Mouse (Mus musculus) left cerebral cortex, postnatal 10 days (tissue): ENCODE measurements around the gene Ltbp3. TPM values are rescaled to one million over a fixed set of nuclear protein-coding genes. Genes with fewer than 3 reads are reported as not detected.

ENCODE experiments used
- DNase-seq, 2 experiments: peaks; one replicate each; pipeline ENCODE4 v3.0.0; 2021 to 2022; ENCODE audit warnings: low spot score in 2 of 2, mixed read lengths in 1 of 2; ENCODE audit errors: extremely low spot score in 1 of 2
- intact Hi-C: fragments of 180-260 bp; cut with DNase I; formaldehyde crosslinking; loops from one replicate; pipeline ENCODE4 v1.15.1; 2025
- total RNA-seq, 2 experiments: library from RNA; stranded (reverse); gene quantifications; 2 replicates each; pipeline ENCODE4 v1.2.3; 2021

Ltbp3 gene
- total RNA-seq, 2 experiments from 2014 or later, result 19.9 to 21.4 TPM

- intact Hi-C loops, result no loop called here
- peak in 1 of 2 experiments; percentile 58 for DNase-seq
Observed at GRCm38 (mm10) chr19:5716955-5717354, 23.7 kb upstream of the Ltbp3 start.

DNA sequence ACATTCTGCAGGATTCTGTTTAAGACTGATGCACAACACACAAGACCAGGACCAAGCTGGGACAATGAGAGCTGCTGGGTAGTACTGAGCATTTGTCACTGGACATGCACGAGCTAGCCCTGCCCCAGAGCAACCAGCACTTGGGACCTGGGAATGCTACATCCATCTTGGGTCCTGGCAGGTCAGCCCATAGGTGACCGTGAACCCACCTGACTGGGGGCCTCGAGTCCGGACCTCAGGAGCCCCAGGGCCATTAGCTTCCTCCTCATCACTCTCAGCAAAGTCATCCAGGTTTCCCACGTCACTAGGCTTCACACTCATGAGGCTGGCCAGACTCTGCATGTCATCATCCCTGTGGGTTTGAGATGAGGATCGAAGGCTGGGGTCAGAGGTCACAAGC is 19.5 kb upstream of the Ltbp3 start:
- peak in 1 of 2 experiments; percentile 14 for DNase-seq
- intact Hi-C loops, result no loop called here

GRCm38 (mm10) chr19:5722848-5723425 is 17.8 kb upstream of the Ltbp3 start:
- intact Hi-C loops, result no loop called here
- DNase-seq, result peak in 1 of 2 experiments; percentile 17

- intact Hi-C loops, result no loop called here
Observed at GRCm38 (mm10) chr19:5723934-5724548, 16.7 kb upstream of the Ltbp3 start.

DNA sequence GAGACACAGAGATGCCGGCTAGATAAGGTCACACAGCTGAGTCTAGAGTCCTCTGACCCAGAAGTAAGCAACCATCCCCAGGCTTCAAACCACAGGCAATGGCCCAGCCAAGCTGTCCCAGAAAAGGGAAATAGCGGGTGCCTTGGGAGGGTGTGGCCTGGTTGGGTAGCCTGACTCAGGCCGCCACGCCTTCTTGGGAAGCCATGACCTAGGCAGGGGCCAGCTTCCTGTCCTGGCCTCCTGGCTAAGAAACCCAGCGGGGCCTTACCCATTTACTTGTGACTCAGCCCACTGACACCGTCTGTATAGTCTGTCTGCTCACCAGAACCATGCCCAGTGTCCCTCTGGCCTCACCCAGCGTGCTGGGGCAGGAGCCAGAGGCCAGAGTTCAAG is 16.2 kb upstream of the Ltbp3 start:
- intact Hi-C loops, result no loop called here
- DNase-seq, result peak in 1 of 2 experiments; percentile 80

More at GRCm38 (mm10) chr19:5723934-5724548, 16.7 kb upstream of the Ltbp3 start:
- DNase-seq, result peak in 1 of 2 experiments; percentile 21

DNA sequence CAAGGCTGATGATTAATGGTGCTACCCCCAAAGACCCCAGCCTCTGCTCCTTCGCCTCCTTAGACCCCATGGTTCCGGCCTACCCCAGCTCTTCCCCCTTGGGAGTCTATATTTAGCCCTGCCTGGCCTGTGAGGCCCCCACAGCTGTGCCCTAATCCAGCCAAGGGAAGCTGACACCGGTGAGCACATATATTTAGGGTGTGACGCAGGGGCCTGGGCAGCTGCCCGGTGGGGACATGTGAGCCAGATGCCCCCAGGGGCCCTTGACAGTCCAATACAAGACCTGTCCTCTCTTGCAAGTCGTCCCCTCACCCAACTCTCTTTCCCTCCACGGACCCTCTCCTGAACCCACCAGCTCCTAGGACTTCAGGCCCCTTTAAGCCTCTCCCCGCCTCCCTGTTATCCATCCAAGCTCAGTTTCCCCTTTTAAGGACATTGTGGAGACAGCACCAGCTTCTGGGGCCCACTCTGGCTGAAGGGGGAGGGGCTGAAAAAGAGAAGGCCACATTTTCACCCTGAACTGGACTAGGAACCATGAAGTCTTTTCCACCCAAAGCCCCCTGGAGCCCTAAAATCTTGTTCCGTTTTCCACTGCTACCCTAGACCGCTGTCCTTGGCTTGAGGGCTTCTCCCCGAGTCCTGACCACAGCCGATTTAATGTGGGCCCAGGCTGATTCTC is 15.5 kb upstream of the Ltbp3 start:
- intact Hi-C loops, result loop anchor here (5.0 kb wide), 1 partner anchor 52 kb away; no protein-coding TSS in a partner anchor

GRCm38 (mm10) chr19:5725767-5726515 is 14.8 kb upstream of the Ltbp3 start, which contains the start of gene Ehbp1l1:
Gene Ehbp1l1, minus strand, starts transcription at chr19:5726317.
- peak in 1 of 2 experiments; percentile 85 for DNase-seq
- intact Hi-C loops, result loop anchor here (2.0 to 5.0 kb wide), 2 partner anchors 15 to 51 kb away; no protein-coding TSS in a partner anchor

More for the DNA sequence above, 15.5 kb upstream of the Ltbp3 start:
- peak in 1 of 2 experiments; percentile 32 for DNase-seq

DNA sequence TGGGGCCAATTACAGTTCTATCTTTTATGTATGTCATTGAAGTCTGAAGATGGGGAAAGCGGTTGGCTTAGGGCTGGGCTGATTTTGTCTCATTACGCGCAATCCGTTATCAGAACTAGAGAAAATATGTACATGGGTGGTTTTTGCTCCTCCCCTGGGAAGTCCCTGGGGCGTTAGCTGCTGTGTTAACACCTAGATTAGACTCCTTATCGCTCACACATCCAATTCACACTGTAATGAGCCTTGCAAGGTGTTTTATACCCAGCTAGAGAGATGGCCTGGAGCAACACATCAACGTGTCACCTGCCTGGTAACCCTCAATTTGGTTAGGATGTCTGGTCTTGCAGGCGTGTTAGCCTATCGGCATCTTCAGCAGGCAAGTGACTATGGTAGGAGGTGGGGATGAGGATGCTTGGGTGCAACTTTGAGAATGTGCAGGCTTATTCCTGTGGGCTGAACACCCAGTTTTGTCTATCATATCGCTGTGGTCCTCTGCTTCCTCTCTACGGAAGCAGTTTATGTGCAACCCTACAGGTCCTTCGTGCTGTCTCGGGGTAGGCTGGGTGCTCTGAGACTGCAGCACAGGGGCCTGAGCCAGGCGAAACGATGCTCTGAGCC is 13.6 kb upstream of the Ltbp3 start:
- intact Hi-C loops, result loop anchor here (2.0 to 5.0 kb wide), 2 partner anchors 16 to 50 kb away; no protein-coding TSS in a partner anchor

DNA sequence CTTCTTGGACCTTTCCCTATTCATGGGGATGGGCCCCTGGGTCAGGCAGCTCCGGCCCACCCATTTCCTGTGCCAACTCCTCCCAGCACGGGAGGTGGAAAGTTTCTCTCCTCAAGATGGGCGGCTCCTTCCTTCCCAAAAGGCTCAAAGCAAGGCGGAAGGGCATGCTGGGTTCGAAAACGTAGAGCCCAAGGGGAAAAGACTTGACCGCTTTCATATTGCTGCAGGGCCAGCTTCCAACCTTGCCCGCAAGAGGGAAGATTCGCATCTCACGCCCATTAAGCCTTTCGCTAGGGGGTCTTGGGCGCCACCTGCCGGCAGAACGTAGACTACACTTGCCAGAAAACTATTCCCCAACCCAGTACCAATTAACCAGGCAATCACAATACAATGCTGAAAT is 13.0 kb upstream of the Ltbp3 start:
- peak; percentile 81 to 89 for DNase-seq
- intact Hi-C loops, result loop anchor here (2.0 to 5.0 kb wide), 2 partner anchors 17 to 50 kb away; no protein-coding TSS in a partner anchor

More for the DNA sequence above, 13.6 kb upstream of the Ltbp3 start:
- no peak for DNase-seq

DNA sequence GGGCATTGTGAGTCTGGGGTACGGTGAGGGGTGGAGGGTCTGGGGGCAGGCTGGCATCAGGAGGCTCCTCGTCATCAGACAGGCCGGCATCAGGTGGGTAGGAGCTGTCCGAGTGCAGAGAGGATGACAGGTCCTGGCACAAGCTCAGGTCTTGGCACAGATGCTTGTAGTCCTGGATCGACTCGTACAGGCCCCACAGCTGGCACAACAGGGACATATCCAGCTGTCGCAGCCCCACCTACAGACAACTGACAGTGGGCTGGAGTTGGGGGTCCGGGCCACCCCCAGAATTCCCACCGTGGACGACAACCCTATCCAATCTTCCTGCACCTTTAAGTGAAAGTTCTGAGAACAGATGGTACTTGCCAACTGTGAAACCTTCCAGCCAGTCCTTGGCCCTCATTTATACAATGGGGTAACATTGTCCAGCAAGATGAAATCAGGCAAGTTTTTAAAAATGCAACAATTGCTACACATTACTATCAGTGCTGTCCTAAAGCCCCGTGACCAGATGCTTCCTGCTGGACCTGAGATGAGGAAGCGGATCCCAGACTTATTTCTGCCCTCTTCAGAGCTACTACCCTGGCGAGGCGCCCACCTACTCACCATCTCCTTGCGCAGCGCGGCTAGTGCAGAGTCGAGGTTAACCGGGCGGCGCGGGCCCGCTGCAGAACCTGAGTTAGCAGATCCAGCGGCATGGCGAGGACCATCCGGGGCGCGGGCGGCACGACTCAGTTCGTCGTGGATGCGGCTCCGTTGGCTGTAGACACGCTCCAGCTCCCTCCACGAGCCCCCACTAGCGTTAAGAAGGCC is 11.9 kb upstream of the Ltbp3 start:
- peak; percentile 59 to 84 for DNase-seq
- intact Hi-C loops, result loop anchor here (5.0 kb wide), 1 partner anchor 48 kb away; no protein-coding TSS in a partner anchor

GRCm38 (mm10) chr19:5729444-5729815 is 11.3 kb upstream of the Ltbp3 start, which contains the start of gene Fam89b:
Gene Fam89b, minus strand, starts transcription at chr19:5729653.
- DNase-seq, result peak; percentile 83 to 94
- intact Hi-C loops, result loop anchor here (5.0 kb wide), 1 partner anchor 48 kb away; no protein-coding TSS in a partner anchor

GRCm38 (mm10) chr19:5730314-5731186 is 10.2 kb upstream of the Ltbp3 start:
- peak in 1 of 2 experiments; percentile 51 for DNase-seq

DNA sequence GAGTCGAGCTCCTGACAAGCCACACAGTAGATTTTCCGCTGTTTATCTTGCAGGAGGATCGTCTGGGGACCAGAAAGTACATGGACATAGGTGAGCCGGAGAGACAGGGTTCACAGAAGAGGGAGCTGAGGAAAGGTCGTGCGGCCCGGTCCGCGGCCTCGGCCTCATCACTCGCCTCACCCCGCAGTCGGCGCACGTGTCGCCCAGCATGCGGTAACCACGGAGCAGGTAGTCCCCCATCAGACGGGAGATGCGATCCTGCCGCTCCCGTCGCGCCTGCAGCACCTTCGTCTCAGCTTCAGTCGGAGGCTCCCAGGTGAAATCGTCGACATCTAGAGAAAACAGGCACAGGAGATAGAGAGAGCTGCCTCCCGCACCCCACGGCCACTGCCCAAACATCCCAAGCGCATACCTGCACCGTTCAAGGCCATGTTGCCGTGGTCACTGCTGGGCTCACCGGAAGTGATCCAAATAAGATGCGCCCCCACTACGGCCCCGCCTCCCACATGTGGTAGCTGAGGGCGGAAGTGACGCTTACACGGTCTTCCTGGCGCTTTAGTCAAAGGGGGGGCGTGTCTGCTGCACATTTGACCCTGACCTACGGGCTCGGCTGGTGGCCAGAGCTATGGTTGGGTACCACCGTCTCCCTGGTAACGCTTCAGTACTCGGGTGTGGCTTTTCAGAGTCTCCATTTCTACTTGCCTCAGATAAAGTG is 9.3 kb upstream of the Ltbp3 start:
- intact Hi-C loops, result no loop called here
- DNase-seq, result peak; percentile 94 to 96

More at GRCm38 (mm10) chr19:5730314-5731186, 10.2 kb upstream of the Ltbp3 start:
- intact Hi-C loops, result no loop called here

DNA sequence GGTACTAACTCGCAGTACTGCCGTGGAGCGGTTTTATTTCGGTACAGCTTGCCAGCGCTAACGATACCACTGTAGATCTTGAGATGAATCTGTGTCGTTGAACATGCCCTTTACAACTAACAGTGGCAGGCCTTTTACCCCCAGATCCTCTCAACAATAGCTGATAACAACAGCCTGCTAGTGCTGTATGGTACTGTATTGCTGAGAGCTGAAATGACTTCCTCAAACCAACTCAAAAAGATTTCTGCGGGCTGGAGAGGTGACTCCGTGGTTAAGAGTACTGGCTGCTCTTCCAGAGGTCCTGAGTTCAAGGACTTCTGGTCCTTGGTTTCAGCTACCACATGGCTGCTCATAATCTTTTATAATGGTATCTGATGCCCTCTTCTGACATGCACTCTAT is 6.4 kb upstream of the Ltbp3 start:
- intact Hi-C loops, result no loop called here
- DNase-seq, result no peak

DNA sequence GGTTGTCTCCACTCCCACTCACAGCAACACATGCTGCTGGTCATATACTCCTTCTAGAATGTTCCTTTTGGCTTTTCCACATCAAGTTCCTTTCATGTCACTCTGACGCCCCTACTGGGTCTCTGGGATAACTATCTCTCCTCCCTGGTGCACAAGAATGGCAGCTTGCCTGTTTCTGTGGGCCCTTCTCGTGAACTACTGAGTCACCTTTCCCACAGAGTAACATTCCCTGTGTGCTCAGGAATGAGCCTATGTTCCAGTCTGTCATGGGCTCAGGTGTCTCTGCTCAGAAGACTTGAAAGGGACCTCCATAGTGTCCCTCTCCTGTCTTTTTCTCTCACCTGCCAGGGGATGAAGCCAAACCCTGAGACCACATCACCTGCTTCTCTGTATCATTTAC is 1.3 kb upstream of the Ltbp3 start:
- intact Hi-C loops, result no loop called here
- no peak for DNase-seq
